Mouse (Mus musculus): ENCODE measurements around the gene Naa16. TPM values are rescaled to one million over a fixed set of nuclear protein-coding genes. Genes with fewer than 3 reads are reported as not detected.

The Naa16 gene
- polyA plus RNA-seq, 1 experiment from 2014 or later, result 41.2 TPM

GRCm38 (mm10) chr14:79315877-79316276 is 74.7 kb downstream of the Naa16 start:
- ATAC-seq (ENCODE audit: low read depth), result no peak

GRCm38 (mm10) chr14:79314245-79315010 is 76.2 kb downstream of the Naa16 start:
- WGBS, result 80% methylated on average over 12 of the region's 12 CpGs
- no peaks in the 10 kb centered on the region for H3K9me3 ChIP-seq (ENCODE audit: control insufficient read depth, low read length)
- H3K36me3 ChIP-seq (ENCODE audit: control insufficient read depth, insufficient read depth, low read length), result no peaks in the 10 kb centered on the region
- no peaks in the 10 kb centered on the region for H3K27me3 ChIP-seq (ENCODE audit: control insufficient read depth, insufficient read depth, low read depth, low read length)
- no peak overlapping the region for H3K4me2 ChIP-seq (ENCODE audit: low read depth, low read length)
- H3K4me1 ChIP-seq (replicated peaks; ENCODE audit: control insufficient read depth, insufficient read depth, low read length), result no peaks in the 10 kb centered on the region; the same call in 1 of the 2 replicates
- no peak overlapping the region for H3K27ac ChIP-seq (ENCODE audit: low read length)
- no peak overlapping the region for H3K4me3 ChIP-seq (ENCODE audit: low read length)
- no peak for ATAC-seq (ENCODE audit: low read depth)
- no peak overlapping the region for H3K9ac ChIP-seq (ENCODE audit: low read length)

More at GRCm38 (mm10) chr14:79315877-79316276, 74.7 kb downstream of the Naa16 start:
- no peak overlapping the region for H3K4me2 ChIP-seq (ENCODE audit: low read depth, low read length)
- H3K9ac ChIP-seq (ENCODE audit: low read length), result no peak overlapping the region
- no peaks in the 10 kb centered on the region for H3K9me3 ChIP-seq (ENCODE audit: control insufficient read depth, low read length)
- H3K4me1 ChIP-seq (replicated peaks; ENCODE audit: control insufficient read depth, insufficient read depth, low read length), result peaks cover 3% of the 10 kb centered on the region; the same call in 1 of the 2 replicates
- no peak overlapping the region for H3K4me3 ChIP-seq (ENCODE audit: low read length)
- WGBS, result 55% methylated on average over 7 of the region's 7 CpGs
- no peaks in the 10 kb centered on the region for H3K27me3 ChIP-seq (ENCODE audit: control insufficient read depth, insufficient read depth, low read depth, low read length)
- H3K27ac ChIP-seq (ENCODE audit: low read length), result no peak overlapping the region
- no peaks in the 10 kb centered on the region for H3K36me3 ChIP-seq (ENCODE audit: control insufficient read depth, insufficient read depth, low read length)

- Histone ChIP-seq H3K9me3 (ENCODE audit: control insufficient read depth, low read length) (no peaks in the 10 kb centered on the region), H3K36me3 (ENCODE audit: control insufficient read depth, insufficient read depth, low read length) (no peaks in the 10 kb centered on the region), H3K4me3 (ENCODE audit: low read length) (no peak overlapping the region), H3K27me3 (ENCODE audit: control insufficient read depth, insufficient read depth, low read depth, low read length) (no peaks in the 10 kb centered on the region), H3K27ac (ENCODE audit: low read length) (no peak overlapping the region), H3K4me2 (ENCODE audit: low read depth, low read length) (no peak overlapping the region), H3K4me1 (replicated peaks; ENCODE audit: control insufficient read depth, insufficient read depth, low read length) (no peaks in the 10 kb centered on the region; the same call in 1 of the 2 replicates), H3K9ac (ENCODE audit: low read length) (no peak overlapping the region)
- no peak for ATAC-seq (ENCODE audit: low read depth)
- 74% methylated on average over 8 of the region's 8 CpGs for WGBS
Observed at GRCm38 (mm10) chr14:79313439-79314175, 77.0 kb downstream of the Naa16 start.

GRCm38 (mm10) chr14:79312719-79313118 is 77.9 kb downstream of the Naa16 start:
- Histone ChIP-seq H3K36me3 (ENCODE audit: control insufficient read depth, insufficient read depth, low read length) (no peaks in the 10 kb centered on the region), H3K4me3 (ENCODE audit: low read length) (no peak overlapping the region), H3K27me3 (ENCODE audit: control insufficient read depth, insufficient read depth, low read depth, low read length) (no peaks in the 10 kb centered on the region), H3K9me3 (ENCODE audit: control insufficient read depth, low read length) (no peaks in the 10 kb centered on the region), H3K4me2 (ENCODE audit: low read depth, low read length) (no peak overlapping the region), H3K4me1 (replicated peaks; ENCODE audit: control insufficient read depth, insufficient read depth, low read length) (no peaks in the 10 kb centered on the region; the same call in 1 of the 2 replicates), H3K9ac (ENCODE audit: low read length) (no peak overlapping the region), H3K27ac (ENCODE audit: low read length) (no peak overlapping the region)
- ATAC-seq (ENCODE audit: low read depth), result no peak
- WGBS, result 63% methylated on average over 4 of the region's 4 CpGs

- H3K9ac ChIP-seq (ENCODE audit: low read length), result no peak overlapping the region
Observed at GRCm38 (mm10) chr14:79311918-79312454, 78.6 kb downstream of the Naa16 start.

DNA sequence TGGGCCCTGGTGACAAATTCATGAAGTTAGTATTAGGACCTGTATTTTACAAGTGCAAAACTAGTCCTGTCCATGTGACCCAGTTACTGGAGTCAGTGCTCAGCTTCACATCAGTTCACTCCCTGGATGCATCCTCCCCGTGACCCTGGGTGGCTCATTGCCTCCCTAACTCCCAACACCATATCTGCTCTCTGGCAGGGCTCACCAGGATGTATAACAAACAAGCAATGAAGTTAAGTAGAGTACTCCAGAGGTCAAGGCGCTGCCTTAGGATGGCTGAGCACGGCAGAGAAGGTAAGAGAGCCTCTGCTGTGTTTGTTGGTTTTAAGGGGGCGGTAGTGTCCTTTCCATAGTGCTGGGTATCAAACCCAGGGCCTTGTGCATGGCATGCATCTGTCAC is 81.5 kb downstream of the Naa16 start:
- Histone ChIP-seq H3K27me3 (ENCODE audit: control insufficient read depth, insufficient read depth, low read depth, low read length) (no peaks in the 10 kb centered on the region), H3K9ac (ENCODE audit: low read length) (no peak overlapping the region), H3K9me3 (ENCODE audit: control insufficient read depth, low read length) (no peaks in the 10 kb centered on the region), H3K4me1 (replicated peaks; ENCODE audit: control insufficient read depth, insufficient read depth, low read length) (no peaks in the 10 kb centered on the region; the same call in 1 of the 2 replicates), H3K36me3 (ENCODE audit: control insufficient read depth, insufficient read depth, low read length) (no peaks in the 10 kb centered on the region), H3K4me2 (ENCODE audit: low read depth, low read length) (no peak overlapping the region), H3K4me3 (ENCODE audit: low read length) (no peak overlapping the region), H3K27ac (ENCODE audit: low read length) (no peak overlapping the region)
- no peak for ATAC-seq (ENCODE audit: low read depth)
- 41% methylated on average over 4 of the region's 4 CpGs for WGBS

More at GRCm38 (mm10) chr14:79311918-79312454, 78.6 kb downstream of the Naa16 start:
- Histone ChIP-seq H3K4me2 (ENCODE audit: low read depth, low read length) (no peak overlapping the region), H3K4me3 (ENCODE audit: low read length) (no peak overlapping the region), H3K9me3 (ENCODE audit: control insufficient read depth, low read length) (no peaks in the 10 kb centered on the region), H3K27me3 (ENCODE audit: control insufficient read depth, insufficient read depth, low read depth, low read length) (no peaks in the 10 kb centered on the region), H3K4me1 (replicated peaks; ENCODE audit: control insufficient read depth, insufficient read depth, low read length) (no peaks in the 10 kb centered on the region; the same call in 1 of the 2 replicates), H3K36me3 (ENCODE audit: control insufficient read depth, insufficient read depth, low read length) (no peaks in the 10 kb centered on the region), H3K27ac (ENCODE audit: low read length) (no peak overlapping the region)
- WGBS, result 47% methylated on average over 4 of the region's 4 CpGs
- ATAC-seq (ENCODE audit: low read depth), result peak; percentile 72

DNA sequence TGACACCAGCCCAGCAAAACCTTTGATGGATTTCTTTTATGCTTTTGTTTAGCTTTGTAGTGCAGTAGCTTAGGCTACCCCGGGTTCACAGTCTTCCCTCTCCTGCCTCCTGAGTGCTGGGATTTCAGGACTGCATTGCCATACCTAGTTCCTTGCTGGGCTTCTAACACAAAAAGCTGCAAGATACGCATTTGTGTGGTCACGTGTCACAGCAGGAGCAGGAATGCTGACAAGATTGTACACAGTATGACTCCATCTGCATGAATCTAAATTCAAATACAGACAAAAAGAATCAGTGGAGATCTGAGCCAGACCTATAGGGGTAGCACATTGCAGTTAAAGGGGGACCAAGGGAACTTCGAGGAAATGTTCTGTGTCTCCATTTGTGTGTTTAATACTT is 82.2 kb downstream of the Naa16 start:
- Histone ChIP-seq H3K4me2 (ENCODE audit: low read depth, low read length) (no peak overlapping the region), H3K4me1 (replicated peaks; ENCODE audit: control insufficient read depth, insufficient read depth, low read length) (no peaks in the 10 kb centered on the region; the same call in 1 of the 2 replicates), H3K9ac (ENCODE audit: low read length) (no peak overlapping the region), H3K36me3 (ENCODE audit: control insufficient read depth, insufficient read depth, low read length) (no peaks in the 10 kb centered on the region), H3K9me3 (ENCODE audit: control insufficient read depth, low read length) (no peaks in the 10 kb centered on the region), H3K27me3 (ENCODE audit: control insufficient read depth, insufficient read depth, low read depth, low read length) (no peaks in the 10 kb centered on the region), H3K4me3 (ENCODE audit: low read length) (no peak overlapping the region), H3K27ac (ENCODE audit: low read length) (no peak overlapping the region)
- 48% methylated on average over 4 of the region's 4 CpGs for WGBS
- no peak for ATAC-seq (ENCODE audit: low read depth)

- Histone ChIP-seq H3K27ac (ENCODE audit: low read length) (no peak overlapping the region), H3K36me3 (ENCODE audit: control insufficient read depth, insufficient read depth, low read length) (no peaks in the 10 kb centered on the region), H3K4me2 (ENCODE audit: low read depth, low read length) (no peak overlapping the region), H3K27me3 (ENCODE audit: control insufficient read depth, insufficient read depth, low read depth, low read length) (no peaks in the 10 kb centered on the region), H3K4me3 (ENCODE audit: low read length) (no peak overlapping the region), H3K9me3 (ENCODE audit: control insufficient read depth, low read length) (no peaks in the 10 kb centered on the region), H3K4me1 (replicated peaks; ENCODE audit: control insufficient read depth, insufficient read depth, low read length) (no peaks in the 10 kb centered on the region; the same call in 1 of the 2 replicates), H3K9ac (ENCODE audit: low read length) (no peak overlapping the region)
- 59% methylated on average over 5 of the region's 5 CpGs for WGBS
- ATAC-seq (ENCODE audit: low read depth), result no peak
Observed at GRCm38 (mm10) chr14:79307908-79308307, 82.7 kb downstream of the Naa16 start.

DNA sequence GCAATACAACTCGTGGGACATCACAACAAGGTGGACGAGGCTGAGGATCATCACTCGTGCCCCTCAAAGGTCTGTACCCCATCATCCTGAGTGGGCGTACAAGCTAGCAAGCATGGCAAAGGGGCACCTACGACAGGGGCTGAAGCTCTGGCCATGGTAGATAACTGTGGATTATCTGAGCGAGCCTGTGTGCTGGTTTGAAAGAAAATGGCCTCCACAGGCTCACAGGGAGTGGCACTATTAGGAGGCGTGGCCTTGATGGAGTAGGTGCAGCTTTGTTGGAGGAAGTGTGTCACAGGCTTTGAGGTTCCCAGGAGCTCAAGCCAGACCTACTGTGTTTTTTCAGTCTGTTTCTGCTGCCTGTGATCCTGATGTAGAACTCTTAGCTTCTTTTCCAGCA is 83.4 kb downstream of the Naa16 start:
- no peaks in the 10 kb centered on the region for H3K36me3 ChIP-seq (ENCODE audit: control insufficient read depth, insufficient read depth, low read length)
- no peak overlapping the region for H3K4me3 ChIP-seq (ENCODE audit: low read length)
- 87% methylated on average over 7 of the region's 7 CpGs for WGBS
- H3K4me1 ChIP-seq (replicated peaks; ENCODE audit: control insufficient read depth, insufficient read depth, low read length), result no peaks in the 10 kb centered on the region; the same call in 1 of the 2 replicates
- no peak overlapping the region for H3K9ac ChIP-seq (ENCODE audit: low read length)
- no peaks in the 10 kb centered on the region for H3K9me3 ChIP-seq (ENCODE audit: control insufficient read depth, low read length)
- H3K4me2 ChIP-seq (ENCODE audit: low read depth, low read length), result no peak overlapping the region
- no peak for ATAC-seq (ENCODE audit: low read depth)
- no peak overlapping the region for H3K27ac ChIP-seq (ENCODE audit: low read length)
- no peaks in the 10 kb centered on the region for H3K27me3 ChIP-seq (ENCODE audit: control insufficient read depth, insufficient read depth, low read depth, low read length)

Data from lung, embryonic 16.5 days (tissue).